In genomic region chr12:64857709-64858108, GRCm38 (mm10) we compare ENCODE assay signal across 13 mouse cellular contexts.
"Had no signal": no experiment of that assay in that cellular context is flagged by ENCODE, and none has a peak within 500 bp of the region (broad histone marks: within the 10 kb centered on the region; RNA-seq: fewer than 3 reads in every experiment).

No protein-coding gene starts in this region.

- DNase-seq: kidney, adult 11 months; kidney, adult 8-10 months; kidney, postnatal 10 days; kidney, postnatal 36 days; liver; lung, adult 18-20 months; lung, postnatal 10 days; lung, postnatal 4 days; midbrain, embryonic 14.5 days; right cerebral cortex, postnatal 25 days; spleen, adult 18-20 months; thymus, adult 18-20 months; thymus, postnatal 36 days had no signal
